Mouse (Mus musculus) liver, embryonic 14.5 days (tissue): ENCODE measurements at regions not wholly inside any gene's neighbourhood (a gene's known extent, or its start where the extent isn't known, plus 50 kb on each side); places are given as distances from the start of the nearest gene placed in this dataset.

Experiments
- CTCF ChIP-seq: IDR thresholded peaks from 2 replicates; pipeline ENCODE4 v1.5.1; 2016; ENCODE audit warnings: antibody characterized with exemption, low read depth, control low read depth
- EP300 ChIP-seq: IDR thresholded peaks from 2 replicates; pipeline ENCODE4 v1.6.1; 2016; ENCODE audit warnings: antibody characterized with exemption, low read depth

DNA sequence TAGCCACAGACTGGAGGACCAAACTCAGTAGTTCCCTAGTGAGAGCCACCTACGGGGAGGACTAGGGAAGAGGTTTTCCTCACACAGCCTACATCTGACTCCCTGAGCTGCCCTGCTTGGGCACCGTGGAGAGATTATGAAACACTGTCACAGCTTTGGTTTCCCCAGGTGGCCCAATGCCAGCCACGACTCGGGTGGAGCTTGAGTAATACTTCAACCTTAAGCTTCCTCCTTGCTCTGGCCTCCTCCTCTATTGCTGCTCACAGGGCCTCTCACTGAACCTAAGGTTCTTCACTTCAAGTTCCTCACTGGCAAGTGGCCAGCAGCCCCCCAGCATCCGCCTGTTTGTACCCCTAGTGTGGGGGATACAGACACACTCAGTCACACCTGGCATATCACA lies 224.9 kb upstream of the Rpl38 start:
- no peak for TF ChIP-seq EP300
- TF ChIP-seq CTCF, result no peak
